Mouse (Mus musculus) heart, embryonic 12.5 days (tissue): Measurements from ENCODE around the gene Grm2. TPM values are rescaled to one million over a fixed set of nuclear protein-coding genes. Genes with fewer than 3 reads are reported as not detected.
"Not testable (repeated sequence)": the region's sequence is repeated elsewhere in the genome, so short reads cannot be mapped to it uniquely, and the experiment has no call there.

Source experiments
- ATAC-seq: fragments of 200-750 bp; cut with Nextera tagmentation; 2 replicates; pipeline ENCODE4 v1.8.0; 2017; ENCODE audit warnings: moderate TSS enrichment, moderate library complexity; ENCODE audit not compliant: insufficient number of reproducible peaks, low FRiP score
- H3K27ac ChIP-seq: fragments of 300-500 bp; sonication (generic); 2 replicates; pipeline ENCODE4 v1.5.1; 2016; ENCODE audit warnings: mild to moderate bottlenecking, moderate library complexity; ENCODE audit not compliant: poor library complexity, severe bottlenecking
- H3K27me3 ChIP-seq: fragments of 300-500 bp; sonication (generic); replicated peaks from 2 replicates; pipeline ENCODE4 v1.6.1; 2016; ENCODE audit warnings: mild to moderate bottlenecking, moderate library complexity
- H3K36me3 ChIP-seq: fragments of 300-500 bp; sonication (generic); 2 replicates; pipeline ENCODE4 v1.6.1; 2016; ENCODE audit warnings: mild to moderate bottlenecking, moderate library complexity
- H3K4me1 ChIP-seq: fragments of 300-500 bp; sonication (generic); replicated peaks from 2 replicates; pipeline ENCODE4 v1.6.1; 2016; ENCODE audit warnings: mild to moderate bottlenecking
- H3K4me2 ChIP-seq: fragments of 300-500 bp; sonication (generic); 2 replicates; pipeline ENCODE4 v1.6.1; 2016; ENCODE audit warnings: mild to moderate bottlenecking, moderate library complexity
- H3K4me3 ChIP-seq: fragments of 300-500 bp; sonication (generic); 2 replicates; pipeline ENCODE4 v1.5.1; 2016; ENCODE audit warnings: mild to moderate bottlenecking
- H3K9ac ChIP-seq: fragments of 300-500 bp; sonication (generic); 2 replicates; pipeline ENCODE4 v1.6.1; 2016; ENCODE audit warnings: mild to moderate bottlenecking, moderate library complexity
- H3K9me3 ChIP-seq: fragments of 300-500 bp; sonication (generic); replicated peaks from 2 replicates; pipeline ENCODE4 v1.6.1; 2016; ENCODE audit warnings: mild to moderate bottlenecking, moderate library complexity
- WGBS: fragments of 180-500 bp; shearing (Covaris S2); methylation state at CpG from one replicate; pipeline ENCODE4 v1.1.7; 2016; 5-methylcytosine and 5-hydroxymethylcytosine counted together
- polyA plus RNA-seq: library from polyadenylated mRNA; unstranded; fragments of >200 nt; fragmentation: Nextera tagmentation; extraction: Ambion mirVana; gene quantifications from 2 replicates; pipeline ENCODE4 v1.2.1, GENCODE M21; 2016

Gene Grm2
- polyA plus RNA-seq, 1 experiment from 2014 or later: not detected

- H3K4me2 ChIP-seq: no peak overlapping the region
- no peak overlapping the region for H3K27ac ChIP-seq
- no peaks in the 10 kb centered on the region for H3K9me3 ChIP-seq
- H3K4me1 ChIP-seq: no peaks in the 10 kb centered on the region
- H3K27me3 ChIP-seq: no peaks in the 10 kb centered on the region
- no peaks in the 10 kb centered on the region for H3K36me3 ChIP-seq
- 62% methylated on average over 2 of the region's 2 CpGs for WGBS
- no peak for ATAC-seq
- no peak overlapping the region for H3K9ac ChIP-seq
- no peak overlapping the region for H3K4me3 ChIP-seq
These were observed 41.9 kb downstream of the Grm2 start for GRCm38 (mm10) chr9:106613951-106614350.

- H3K27me3 ChIP-seq: no peaks in the 10 kb centered on the region
- no peak overlapping the region for H3K9ac ChIP-seq
- ATAC-seq: no peak
- no peak overlapping the region for H3K4me3 ChIP-seq
- H3K4me2 ChIP-seq: no peak overlapping the region
- WGBS: 81% methylated on average over 4 of the region's 4 CpGs
- H3K9me3 ChIP-seq: no peaks in the 10 kb centered on the region
- no peaks in the 10 kb centered on the region for H3K36me3 ChIP-seq
- H3K4me1 ChIP-seq: no peaks in the 10 kb centered on the region
- no peak overlapping the region for H3K27ac ChIP-seq
These were observed 45.2 kb downstream of the Grm2 start for GRCm38 (mm10) chr9:106610727-106611126.

GRCm38 (mm10) chr9:106600546-106600945, 55.3 kb downstream of the Grm2 start:
- Histone ChIP-seq H3K27me3 (peaks cover 19% of the 10 kb centered on the region), H3K9me3 (no peaks in the 10 kb centered on the region), H3K36me3 (no peaks in the 10 kb centered on the region), H3K4me2 (no peak overlapping the region), H3K9ac (no peak overlapping the region), H3K4me1 (peaks cover 5% of the 10 kb centered on the region), H3K4me3 (no peak overlapping the region), H3K27ac (no peak overlapping the region)
- WGBS: 31% methylated on average over 8 of the region's 8 CpGs
- no peak for ATAC-seq

GRCm38 (mm10) chr9:106598466-106598865, 57.4 kb downstream of the Grm2 start:
- Histone ChIP-seq H3K9ac (no peak overlapping the region), H3K36me3 (no peaks in the 10 kb centered on the region), H3K4me2 (no peak overlapping the region), H3K4me3 (no peak overlapping the region), H3K27ac (no peak overlapping the region), H3K9me3 (peaks cover 3% of the 10 kb centered on the region; the same call in 1 of the 2 replicates), H3K27me3 (peaks cover 19% of the 10 kb centered on the region), H3K4me1 (peaks cover 6% of the 10 kb centered on the region)
- ATAC-seq: no peak
- WGBS: 36% methylated on average over 7 of the region's 7 CpGs

GRCm38 (mm10) chr9:106595836-106596235, 60.0 kb downstream of the Grm2 start:
- no peaks in the 10 kb centered on the region for H3K36me3 ChIP-seq
- H3K27ac ChIP-seq: no peak overlapping the region
- H3K4me1 ChIP-seq: peaks cover 6% of the 10 kb centered on the region
- H3K27me3 ChIP-seq: peaks cover 19% of the 10 kb centered on the region
- peaks cover 7% of the 10 kb centered on the region; the same call in 1 of the 2 replicates for H3K9me3 ChIP-seq
- 51% methylated on average over 7 of the region's 7 CpGs for WGBS
- H3K9ac ChIP-seq: peak overlapping the region; percentile 29; the same call in 1 of the 2 replicates
- ATAC-seq: no peak
- H3K4me2 ChIP-seq: no peak overlapping the region
- no peak overlapping the region for H3K4me3 ChIP-seq

- H3K36me3 ChIP-seq, H3K4me2 ChIP-seq, H3K27ac ChIP-seq, H3K4me3 ChIP-seq, H3K9me3 ChIP-seq, H3K4me1 ChIP-seq: not testable (repeated sequence)
- ATAC-seq: peak; percentile 39
- Histone ChIP-seq H3K27me3 (peaks cover 19% of the 10 kb centered on the region), H3K9ac (peak overlapping the region; percentile 29; the same call in 1 of the 2 replicates)
- 8% methylated on average over 4 of the region's 4 CpGs for WGBS
These were observed 60.5 kb downstream of the Grm2 start for GRCm38 (mm10) chr9:106595402-106595801.

Other genes starting within 250 kb of the Grm2 start
- 608 and 648 TPM in 2 replicates for gene Rpl29, start 226.6 kb downstream of the Grm2 start, polyA plus RNA-seq
- gene Acy1, start 217.8 kb downstream of the Grm2 start, polyA plus RNA-seq: 26.9 and 27.1 TPM in 2 replicates
- gene Abhd14b, start 208.6 kb downstream of the Grm2 start, polyA plus RNA-seq: 4.8 and 5.1 TPM in 2 replicates
- 39.7 and 44.4 TPM in 2 replicates for gene Abhd14a, start 208.4 kb downstream of the Grm2 start, polyA plus RNA-seq
- 96.9 and 109 TPM in 2 replicates for gene Pcbp4, start 202.8 kb downstream of the Grm2 start, polyA plus RNA-seq
- 0.41 and 0.46 TPM in 2 replicates for gene Gpr62, start 190.1 kb downstream of the Grm2 start, polyA plus RNA-seq
- 32.5 and 34.5 TPM in 2 replicates for gene Rrp9, start 180.1 kb downstream of the Grm2 start, polyA plus RNA-seq
- gene Parp3, start 179.1 kb downstream of the Grm2 start, polyA plus RNA-seq: 1.0 and 1.6 TPM in 2 replicates
- gene Iqcf1, start 156.1 kb downstream of the Grm2 start, polyA plus RNA-seq: not detected in 2 replicates
- gene Iqcf5, start 141.5 kb downstream of the Grm2 start, polyA plus RNA-seq: not detected in 2 replicates
- gene Iqcf3, start 94.5 kb downstream of the Grm2 start, polyA plus RNA-seq: not detected in 2 replicates
- gene Iqcf4, start 85.1 kb downstream of the Grm2 start, polyA plus RNA-seq: not detected in 2 replicates
- not detected in 2 replicates for gene Iqcf6, start 29.5 kb downstream of the Grm2 start, polyA plus RNA-seq
- gene Tex264, start 29.8 kb upstream of the Grm2 start, polyA plus RNA-seq: 37.3 and 39.4 TPM in 2 replicates
- 3.9 and 5.3 TPM in 2 replicates for gene Rad54l2, start 133.1 kb upstream of the Grm2 start, polyA plus RNA-seq
- 20.7 and 22.6 TPM in 2 replicates for gene Dcaf1, start 165.8 kb upstream of the Grm2 start, polyA plus RNA-seq
- 9.2 and 9.3 TPM in 2 replicates for gene Rbm15b, start 231.3 kb upstream of the Grm2 start, polyA plus RNA-seq
- gene Manf, start 235.9 kb upstream of the Grm2 start, polyA plus RNA-seq: 237 and 247 TPM in 2 replicates